Mouse (Mus musculus) heart, adult 8-10 months (tissue): ENCODE measurements around the gene Dock2. TPM values are rescaled to one million over a fixed set of nuclear protein-coding genes. Genes with fewer than 3 reads are reported as not detected.
A peak's percentile ranks its signal among the peaks of the same experiment; 100 is the strongest.

ENCODE experiments used
- DNase-seq: peaks from one replicate; pipeline ENCODE4 v3.0.0; 2022; ENCODE audit warnings: low spot score
- total RNA-seq, 4 experiments: library from RNA; stranded (reverse); gene quantifications; 2 replicates each; pipeline ENCODE4 v1.2.4; 2022

Dock2 gene
- total RNA-seq, 4 experiments from 2014 or later, result 1.3 to 5.2 (median 1.8) TPM

DNA sequence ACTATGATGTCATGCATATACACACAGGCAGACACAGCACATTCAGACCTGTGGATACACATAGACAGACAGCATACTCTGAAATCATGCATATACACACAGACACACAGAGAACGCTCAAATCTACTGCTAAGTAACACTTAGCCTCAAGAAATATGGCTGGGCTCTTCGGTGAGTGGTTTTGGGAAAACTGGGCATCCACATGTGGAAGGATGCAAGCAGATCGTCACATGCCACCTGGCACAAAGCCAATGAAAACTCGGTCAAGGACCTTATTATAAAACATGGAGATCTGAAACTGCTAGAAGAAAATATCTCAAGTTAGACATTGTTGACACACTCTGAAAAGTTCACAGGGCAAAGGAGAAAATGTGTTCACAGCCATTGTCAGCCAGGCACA, 255.7 kb downstream of the Dock2 start:
- DNase-seq, result no peak

DNA sequence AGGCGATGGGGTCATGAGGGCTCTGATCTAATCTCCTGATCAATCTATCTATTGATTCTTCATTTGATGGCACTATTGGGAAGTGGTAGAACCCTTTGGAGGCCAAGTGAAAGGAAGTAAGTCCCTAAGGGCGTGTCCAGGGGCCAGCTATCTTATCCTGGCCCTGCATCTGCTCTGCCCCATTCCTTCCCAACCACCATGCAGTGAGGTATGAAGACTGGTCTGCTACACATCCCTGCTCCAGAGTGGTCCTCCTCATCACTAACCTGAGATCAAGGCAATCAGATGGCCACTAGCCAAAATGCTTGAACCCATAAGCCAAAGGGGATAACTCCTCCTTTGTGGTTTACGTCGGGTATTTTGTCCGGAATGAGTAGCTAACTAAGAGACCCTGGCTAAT, 256.5 kb downstream of the Dock2 start:
- no peak for DNase-seq

DNA sequence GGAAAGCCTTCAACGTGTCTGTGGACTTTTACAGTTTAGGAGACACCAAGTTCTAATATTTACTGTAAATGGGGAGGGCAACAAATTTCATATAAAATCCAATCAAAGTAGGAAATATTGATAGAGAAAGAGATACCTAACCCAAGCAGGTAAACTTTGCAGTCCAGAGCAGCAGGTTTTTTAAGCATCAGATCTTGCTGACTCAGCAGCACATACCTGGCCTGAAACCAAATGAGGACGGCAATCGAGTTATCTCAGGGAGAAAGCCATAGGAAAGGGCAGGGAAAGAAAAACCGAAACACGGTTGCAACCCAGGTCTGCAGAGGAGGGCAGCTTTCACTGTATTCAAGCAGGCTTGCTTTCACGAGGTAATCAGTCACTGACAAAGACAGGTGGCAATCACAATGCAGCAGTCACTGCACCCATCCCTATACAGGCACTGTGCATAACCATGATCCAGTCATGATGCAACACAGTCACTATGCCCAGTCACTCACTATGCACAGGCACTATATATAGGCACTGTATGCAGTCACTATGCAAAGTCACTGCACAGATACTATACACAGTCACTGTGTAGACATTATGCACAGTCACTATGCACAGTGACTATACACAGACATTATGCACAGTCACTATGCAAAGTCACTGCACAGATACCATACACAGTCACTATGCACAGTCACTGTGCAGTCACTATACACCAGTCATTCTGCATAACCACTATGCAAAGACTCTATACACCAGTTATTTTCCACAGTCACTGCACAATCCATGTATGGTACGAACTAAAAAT, 258.4 kb downstream of the Dock2 start:
- DNase-seq, result no peak

DNA sequence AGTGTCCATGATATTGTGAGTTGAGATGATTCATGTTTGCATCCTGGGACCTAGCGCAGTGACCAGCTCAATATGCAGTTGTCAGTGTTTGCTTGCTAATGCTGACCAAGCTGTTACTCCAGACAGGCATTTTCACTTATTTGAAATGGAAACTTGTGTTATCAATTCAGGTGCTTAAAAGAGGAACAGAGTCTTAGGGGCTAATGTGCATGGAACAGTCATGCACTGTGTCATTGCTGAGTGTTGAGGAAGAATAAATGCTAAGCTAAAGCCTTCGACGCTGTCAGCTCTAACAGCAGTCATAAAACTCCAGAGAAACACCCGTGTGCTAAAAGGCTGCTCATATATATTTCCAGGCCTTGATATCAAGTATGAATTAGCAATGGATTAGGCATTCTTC, 259.1 kb downstream of the Dock2 start:
- no peak for DNase-seq

DNA sequence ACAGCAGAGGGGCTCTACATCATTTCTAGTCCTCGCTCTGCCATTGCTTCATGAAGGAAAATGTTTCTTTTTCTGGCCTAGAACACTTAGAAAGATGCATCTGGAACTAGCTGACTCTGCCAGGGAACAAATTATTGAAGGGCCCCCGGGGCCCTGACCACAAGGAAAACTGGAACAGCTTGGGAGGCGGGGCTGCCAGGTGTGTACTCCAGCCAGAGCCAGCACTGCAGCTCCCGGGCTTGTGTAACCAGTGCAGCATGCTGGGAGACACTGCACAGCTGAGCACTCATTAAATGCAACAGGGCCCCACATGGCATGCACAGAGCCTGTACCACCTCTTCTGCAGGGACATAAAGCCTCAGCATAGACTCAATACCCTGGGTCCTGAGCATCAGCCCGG, 265.1 kb downstream of the Dock2 start:
- DNase-seq, result no peak

DNA sequence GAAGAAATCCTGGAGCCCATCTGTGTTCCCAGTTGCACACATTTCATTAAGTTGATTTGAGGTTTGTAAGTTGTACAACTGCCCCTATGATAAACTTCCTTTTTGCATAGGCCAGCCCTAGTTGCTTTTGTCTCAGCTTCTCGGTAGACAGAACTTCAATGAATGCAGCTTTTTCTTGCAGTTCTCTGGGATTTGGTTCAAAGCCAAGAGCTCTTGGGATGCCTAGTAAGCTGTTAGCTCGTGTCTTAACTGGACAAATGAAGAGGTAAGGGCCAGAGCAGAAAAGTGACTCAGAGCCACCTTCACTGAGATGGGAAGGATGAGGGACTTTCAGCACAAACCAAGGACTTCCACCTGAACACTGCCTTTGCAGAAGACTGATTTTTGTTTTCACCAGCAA, 266.7 kb downstream of the Dock2 start:
- DNase-seq, result no peak

DNA sequence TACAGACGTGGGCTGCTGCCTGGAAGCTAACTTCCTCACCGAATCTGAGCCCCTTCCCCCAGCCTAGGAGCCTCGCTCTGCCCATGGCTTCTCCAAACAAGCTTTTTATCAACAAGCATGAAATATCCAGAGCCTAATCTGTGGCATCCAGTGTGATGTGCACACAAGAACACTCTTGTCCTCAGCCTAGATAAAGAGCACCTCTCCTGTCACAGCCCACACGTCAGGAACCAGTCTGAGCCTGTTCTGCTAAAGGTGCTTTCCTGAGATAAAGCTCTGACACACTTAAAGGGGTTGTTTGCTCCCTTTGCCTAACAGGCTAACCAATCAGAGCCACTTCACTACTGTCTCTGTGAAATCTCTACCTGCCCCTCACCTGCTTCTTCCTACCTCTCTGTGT, 268.4 kb downstream of the Dock2 start:
- DNase-seq, result no peak

DNA sequence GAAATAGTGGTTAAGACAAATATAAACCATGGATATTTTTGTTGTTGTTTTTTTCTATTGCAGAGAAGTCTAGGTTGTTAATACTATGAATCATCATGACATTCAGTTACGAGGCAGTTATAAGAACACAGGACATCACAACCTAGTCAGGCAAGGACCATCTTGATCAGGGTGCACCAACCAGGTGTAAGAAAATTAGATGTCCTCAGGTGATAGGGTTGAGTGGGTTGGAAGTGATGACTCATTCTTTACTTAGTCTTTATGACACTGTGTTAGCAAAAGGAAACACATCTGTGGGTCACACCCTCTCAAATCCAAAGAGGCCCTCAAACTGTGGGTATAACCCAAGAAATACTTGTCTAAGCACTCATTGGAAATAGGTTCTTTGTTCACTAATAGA, 277.3 kb downstream of the Dock2 start:
- no peak for DNase-seq

DNA sequence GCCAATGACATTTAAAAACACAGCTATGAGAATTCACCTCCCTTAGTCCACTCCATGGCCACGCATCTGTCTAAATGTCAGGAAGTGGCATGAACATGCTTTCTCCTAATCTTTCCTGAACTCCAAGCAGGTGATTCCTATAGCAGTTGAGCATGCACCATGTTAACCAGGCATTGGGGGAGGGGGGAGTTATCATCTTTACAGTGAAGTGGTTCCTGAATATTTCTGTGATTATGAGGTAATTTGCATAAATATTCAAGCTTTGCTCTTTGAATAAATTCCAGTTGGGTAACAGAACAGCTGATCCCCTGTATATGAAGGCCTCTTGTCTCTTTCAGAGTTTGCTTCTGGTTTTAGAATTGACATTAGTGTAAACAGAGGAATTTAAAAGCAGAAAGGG, 284.0 kb downstream of the Dock2 start:
- no peak for DNase-seq

DNA sequence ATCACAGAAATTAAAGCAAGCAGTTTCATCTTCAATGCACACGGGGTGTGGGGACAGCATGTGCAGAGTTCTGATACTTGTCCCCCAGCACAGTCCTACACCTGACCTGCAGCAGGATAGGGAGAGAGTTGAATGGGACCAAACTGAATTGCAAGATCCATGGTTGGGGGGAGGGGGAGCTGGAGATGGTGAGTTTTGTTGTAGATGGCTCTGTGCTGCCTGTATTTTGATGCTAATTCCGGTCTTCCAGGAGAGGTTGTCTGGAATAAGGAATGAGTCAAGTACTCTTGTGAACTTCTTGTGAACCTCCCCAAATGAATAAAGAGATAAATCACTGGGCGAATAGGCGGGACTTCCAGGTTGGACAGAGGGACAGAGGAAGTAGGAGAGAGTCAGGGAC, 289.0 kb downstream of the Dock2 start:
- DNase-seq, result no peak

DNA sequence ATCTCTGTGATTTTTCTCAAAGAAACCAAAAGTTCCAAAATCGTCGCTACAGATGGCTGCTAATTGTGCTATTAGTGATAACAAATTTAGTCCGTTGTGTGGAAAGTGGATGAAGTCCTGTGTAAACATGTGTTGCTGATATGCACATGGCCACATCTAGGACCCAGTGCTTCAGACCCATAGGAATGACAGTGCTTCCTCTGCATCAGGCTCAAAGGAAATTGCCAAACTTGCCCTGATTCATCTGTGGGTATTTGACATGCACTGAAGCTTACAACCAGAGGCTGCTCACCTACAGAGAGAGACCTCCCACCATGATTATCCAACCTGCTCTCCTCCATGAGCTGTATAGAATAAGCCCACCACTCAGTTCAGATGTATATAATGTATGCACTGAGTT, 290.7 kb downstream of the Dock2 start:
- no peak for DNase-seq

DNA sequence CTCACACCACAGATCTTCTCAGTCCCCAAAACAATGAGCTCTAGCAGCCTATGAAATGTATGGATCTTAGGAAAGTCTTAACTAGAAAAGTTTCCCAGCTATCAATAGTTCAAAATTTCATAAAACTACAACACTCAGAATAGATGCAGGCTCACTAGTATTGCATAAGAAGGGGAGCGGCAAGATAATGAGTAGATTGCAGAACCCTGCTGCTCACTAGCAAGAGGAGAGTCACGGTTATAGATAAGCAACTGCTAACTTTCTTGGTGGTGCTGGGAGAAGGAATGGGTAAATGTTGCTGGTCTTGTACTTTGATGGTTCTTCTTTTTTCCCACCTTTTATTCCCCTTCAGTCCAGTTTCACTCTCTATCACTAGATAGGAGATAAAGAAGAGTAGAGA, 291.5 kb downstream of the Dock2 start:
- DNase-seq, result no peak

DNA sequence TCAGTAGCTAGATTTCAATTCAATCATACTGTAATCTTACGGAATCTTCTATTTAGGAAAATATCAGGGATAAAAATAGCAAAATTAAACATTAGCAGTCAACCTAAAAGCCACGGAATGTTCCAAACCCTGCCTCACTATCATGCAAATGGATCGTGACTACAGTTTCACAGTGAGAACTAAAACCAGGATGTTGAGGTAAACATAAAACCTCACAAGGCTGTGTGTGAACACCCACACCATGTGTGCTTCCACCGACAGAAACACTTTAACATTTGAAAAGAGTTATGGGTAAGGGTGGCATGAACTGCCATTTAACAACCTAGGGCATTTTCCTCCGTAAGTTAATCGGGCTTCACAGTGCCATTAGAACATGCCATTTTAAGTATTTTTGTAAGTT, 294.1 kb downstream of the Dock2 start:
- DNase-seq, result no peak

DNA sequence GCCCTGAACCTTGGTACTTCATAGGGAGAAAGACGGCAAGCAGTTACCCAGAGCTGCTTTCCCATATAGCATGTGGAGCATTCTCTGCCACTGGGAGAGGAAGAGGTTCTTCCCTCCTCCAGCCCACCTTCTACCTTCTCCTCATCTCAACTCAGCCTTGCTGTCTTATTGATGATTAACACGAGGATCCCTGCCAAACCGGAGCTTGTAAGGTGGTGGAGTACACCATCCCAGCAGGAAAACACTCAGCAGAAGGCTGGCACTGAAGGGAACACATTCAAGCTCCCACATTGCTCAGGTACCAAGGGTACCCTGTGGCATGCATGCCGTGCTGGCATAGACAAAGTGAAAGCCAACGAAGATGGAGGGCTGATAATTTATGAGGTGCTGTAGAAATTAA, 304.4 kb downstream of the Dock2 start:
- DNase-seq, result no peak

DNA sequence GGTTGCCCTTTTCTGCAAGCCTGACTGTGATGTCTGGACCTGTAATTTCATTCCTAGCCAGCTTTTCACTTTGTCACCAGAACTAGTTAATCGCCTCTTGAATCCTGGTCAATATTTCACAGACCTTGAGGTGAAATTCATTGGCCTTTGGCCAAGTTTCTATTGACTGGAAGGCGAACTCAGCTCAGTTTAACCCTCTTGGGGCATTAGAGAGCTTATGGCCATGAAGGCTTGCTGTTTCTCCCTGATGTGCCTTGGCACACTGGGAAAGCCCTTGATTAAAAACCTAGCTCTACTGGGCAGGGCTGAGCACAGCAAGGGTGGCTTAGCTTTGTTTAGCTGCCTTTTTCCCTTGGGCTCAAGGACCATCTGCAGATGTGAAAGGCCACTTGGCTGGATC, 313.9 kb downstream of the Dock2 start:
- DNase-seq, result no peak

DNA sequence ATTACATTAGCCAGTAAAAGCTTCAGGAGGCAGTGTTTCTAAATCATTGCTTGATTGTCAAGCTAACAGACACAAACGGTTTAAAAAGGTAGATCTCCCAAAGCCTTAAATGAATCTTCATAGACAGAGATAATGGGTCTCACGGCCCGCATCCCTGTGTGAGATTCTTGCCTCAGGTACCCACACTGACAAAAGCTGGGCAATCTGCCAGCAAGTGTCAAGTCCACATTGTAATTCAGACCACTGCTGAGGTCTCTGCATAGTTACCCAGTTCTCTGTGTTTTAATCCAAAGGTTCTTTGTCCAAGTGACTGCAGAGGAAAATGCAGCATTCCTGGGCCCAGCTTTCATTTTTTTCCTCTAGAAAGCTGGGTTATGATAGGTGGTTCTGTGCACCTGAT, 315.1 kb downstream of the Dock2 start:
- DNase-seq, result no peak

DNA sequence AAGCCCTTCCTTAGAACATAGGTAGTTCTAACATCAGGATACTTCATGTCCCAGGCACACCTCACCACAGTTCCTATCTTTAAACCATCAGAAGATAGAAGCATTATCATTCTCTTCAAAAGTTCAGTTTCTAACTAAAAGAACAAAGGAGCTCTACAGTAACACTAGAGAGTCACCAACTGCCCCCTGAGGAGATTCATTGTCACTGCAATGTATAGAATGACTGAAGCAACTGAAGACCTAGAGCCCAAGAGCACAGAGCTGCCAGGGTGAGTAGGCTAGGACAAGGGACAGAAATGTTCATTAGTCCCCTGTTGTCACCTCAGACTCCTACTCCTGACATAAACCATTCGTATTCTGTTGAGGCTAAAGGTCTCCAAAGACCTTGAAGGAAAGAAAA, 316.6 kb downstream of the Dock2 start:
- no peak for DNase-seq

DNA sequence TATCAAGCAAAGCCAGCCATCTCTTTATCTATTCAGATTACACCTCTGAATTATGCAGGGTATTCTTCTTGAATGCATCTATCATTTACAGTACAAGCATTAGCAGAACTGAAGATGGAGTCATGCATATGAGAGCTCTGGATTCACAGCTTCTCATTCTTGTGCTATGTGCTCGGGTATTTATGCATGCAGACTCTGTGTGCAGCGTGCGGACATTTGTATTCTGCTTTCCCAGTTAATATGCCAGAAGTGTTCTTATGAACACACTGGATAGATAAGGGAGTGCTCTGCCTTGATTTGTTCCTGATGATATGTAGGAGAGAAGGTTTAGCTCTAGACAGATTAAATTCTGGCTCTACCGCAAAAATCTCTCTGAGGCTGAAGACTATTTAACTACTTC, 333.7 kb downstream of the Dock2 start:
- DNase-seq, result no peak

DNA sequence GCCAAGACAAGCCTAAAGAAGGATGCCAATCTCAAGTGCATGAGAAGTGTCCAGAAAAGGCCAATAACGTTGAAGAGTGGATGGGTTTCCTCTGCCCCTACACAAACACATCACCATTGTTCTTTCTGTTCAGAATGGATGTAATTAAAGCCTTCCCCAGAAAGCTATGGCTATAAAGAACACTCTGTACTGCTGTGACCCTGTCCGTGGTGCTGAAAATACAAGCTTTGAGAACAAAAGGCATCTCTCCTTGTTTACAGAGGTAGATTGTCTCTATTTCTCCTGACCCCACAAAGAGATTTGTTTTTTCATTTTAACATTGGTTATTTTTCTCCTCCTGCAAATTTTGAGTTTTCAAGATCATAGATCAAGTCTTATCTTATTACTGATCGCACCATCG, 335.8 kb downstream of the Dock2 start:
- peak; percentile 4 for DNase-seq

DNA sequence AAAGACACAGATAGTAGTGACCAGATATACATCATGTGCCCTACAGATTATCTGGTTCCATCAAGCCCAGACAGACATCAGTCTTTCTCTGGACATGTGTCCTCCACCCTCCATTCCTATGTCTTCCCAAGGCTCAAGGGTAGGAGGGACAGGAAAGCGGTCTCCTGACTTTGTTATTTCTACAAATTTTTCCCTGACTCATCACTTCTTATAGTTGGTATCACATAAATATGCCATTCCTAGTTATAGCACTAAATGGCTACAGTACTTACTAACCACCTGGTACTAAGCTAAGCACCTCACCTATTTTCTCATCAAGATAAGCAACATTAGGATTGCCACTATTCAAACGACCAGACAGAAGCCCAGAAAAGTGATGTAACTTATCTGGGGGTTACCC, 345.3 kb downstream of the Dock2 start:
- DNase-seq, result no peak

DNA sequence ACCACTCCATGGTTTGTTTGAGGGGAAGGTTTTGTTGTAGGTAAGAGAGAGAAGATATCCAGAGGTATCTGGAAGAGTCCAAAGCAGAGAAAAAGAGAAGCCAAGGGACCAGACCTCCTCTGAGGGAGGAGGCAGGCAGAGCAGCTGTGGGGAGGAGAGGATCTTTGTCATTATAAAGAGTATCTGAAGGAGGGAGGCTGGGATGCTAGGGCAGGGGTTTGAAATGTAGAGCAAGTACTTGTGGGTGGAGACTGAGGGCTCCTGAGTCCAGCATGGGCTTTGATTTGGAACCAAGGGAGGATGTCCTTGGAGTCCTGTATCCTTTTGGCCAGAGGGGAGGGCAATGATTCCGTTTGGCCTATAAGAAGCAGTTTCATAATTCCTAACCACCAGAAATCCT, 346.2 kb downstream of the Dock2 start:
- DNase-seq, result no peak

DNA sequence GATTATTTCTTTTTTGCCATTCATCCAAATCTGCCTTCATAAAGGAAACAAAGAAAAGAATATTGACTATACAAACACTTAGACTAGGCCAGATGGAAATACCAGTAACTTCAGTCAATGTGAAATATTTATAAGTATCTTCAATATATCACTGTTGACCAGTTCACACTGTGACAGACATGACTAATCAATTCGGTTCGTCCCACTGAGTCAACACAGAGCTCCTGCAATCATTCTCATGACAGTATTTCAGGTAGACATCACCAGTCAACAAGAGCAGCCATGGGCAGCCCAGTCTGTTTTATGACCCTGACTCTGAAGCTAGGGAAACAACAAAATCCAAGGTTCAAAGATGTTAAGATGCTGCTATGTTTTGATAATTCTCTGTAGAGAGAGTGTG, 351.7 kb downstream of the Dock2 start:
- DNase-seq, result no peak

DNA sequence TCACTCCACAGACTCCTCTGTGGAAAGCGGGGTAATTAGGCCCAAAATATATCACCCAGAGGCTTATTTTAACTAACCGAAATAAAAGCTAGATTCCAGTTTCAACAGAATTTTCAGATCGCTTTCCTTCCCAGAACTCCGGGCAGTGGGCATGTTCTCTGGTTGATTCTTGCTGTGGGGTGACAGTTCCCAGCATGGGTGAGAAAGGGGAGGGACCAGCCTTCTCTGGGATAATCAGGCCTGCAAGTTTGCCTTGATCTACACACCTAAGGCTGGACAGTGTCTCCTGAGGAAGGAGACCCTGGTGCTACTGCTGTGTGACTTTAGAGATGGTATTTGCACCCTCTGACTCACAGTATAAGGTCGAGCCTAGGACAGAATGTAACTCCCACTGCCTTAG, 352.3 kb downstream of the Dock2 start:
- DNase-seq, result no peak

DNA sequence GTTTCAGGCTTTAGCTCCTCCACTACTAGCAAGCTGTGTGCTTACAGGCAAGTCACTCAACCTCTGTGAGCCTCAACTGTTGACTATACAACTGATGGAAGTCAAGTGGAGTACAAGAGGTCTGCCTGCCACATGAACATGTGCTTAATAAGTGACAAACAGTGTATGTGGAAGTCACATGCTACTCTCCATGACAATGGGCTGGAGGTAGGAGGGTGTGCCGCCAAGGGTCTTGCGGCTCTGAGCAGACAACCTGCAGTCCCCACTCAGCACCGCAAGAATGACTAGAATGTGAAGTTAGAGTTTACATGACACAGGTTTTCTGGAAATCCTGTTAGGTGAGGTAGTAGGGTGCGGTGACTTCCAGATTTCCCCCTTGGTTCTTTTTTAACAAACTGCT, 352.8 kb downstream of the Dock2 start:
- DNase-seq, result no peak
